Comparison of ENCODE assay signal across 8 mouse cellular contexts in genomic region chr6:71823961-71824360, GRCm38 (mm10). TPM values are rescaled to one million over a fixed set of nuclear protein-coding genes. Genes with fewer than 3 reads are reported as not detected.
DNase-seq lines count a peak whose midpoint lies in the region; ATAC-seq and TF ChIP-seq lines count a peak whose summit lies in the region.

No protein-coding gene starts in this region.

- H3K36me3 ChIP-seq in embryonic facial prominence, embryonic 12.5 days = no peaks in the 10 kb centered on the region
- H3K36me3 ChIP-seq in intestine, embryonic 15.5 days = no peaks in the 10 kb centered on the region
- no peaks in the 10 kb centered on the region for H3K36me3 ChIP-seq in myocyte (ENCODE audit: control insufficient read depth, insufficient read depth)

- no peak for DNase-seq in left cerebral cortex, adult 2 months (ENCODE audit: extremely low spot score in 1 of 2, low spot score in 2 of 2)
- no peak for DNase-seq in left cerebral cortex, postnatal 4 days
- no peak for DNase-seq in right cerebral cortex, adult 2 months (ENCODE audit: low spot score in 2 of 2)
- no peak for DNase-seq in thymus, postnatal 10 days (ENCODE audit: low spot score in 2 of 2)
- DNase-seq in cerebellum, postnatal 10 days = no peak

- no peak for ATAC-seq in embryonic facial prominence, embryonic 12.5 days (ENCODE audit: insufficient number of reproducible peaks, insufficient read depth, low FRiP score, low TSS enrichment)
- ATAC-seq in intestine, embryonic 15.5 days = peak; percentile 56

- peak overlapping the region; percentile 20 for H3ac ChIP-seq in myocyte (ENCODE audit: control insufficient read depth, insufficient read length)

- intact Hi-C loops in left cerebral cortex, adult 2 months (cut with DNase I) = loop anchor here (5.0 to 10.0 kb wide), 2 partner anchors 282 to 549 kb away; partner anchors contain the start of genes Chmp3 and Krcc1
- intact Hi-C loops in left cerebral cortex, postnatal 4 days (cut with DNase I) = no loop called here

- peak overlapping the region; percentile 77; the same call in 1 of the 2 replicates for H3K27ac ChIP-seq in left cerebral cortex, adult 2 months
- H3K27ac ChIP-seq in embryonic facial prominence, embryonic 12.5 days = no peak overlapping the region
- no peak overlapping the region for H3K27ac ChIP-seq in intestine, embryonic 15.5 days

- H3K9ac ChIP-seq in embryonic facial prominence, embryonic 12.5 days = no peak overlapping the region
- H3K9ac ChIP-seq in intestine, embryonic 15.5 days = no peak overlapping the region

- 35% methylated on average over 3 of the region's 3 CpGs for WGBS in embryonic facial prominence, embryonic 12.5 days
- WGBS in intestine, embryonic 15.5 days = 39% methylated on average over 3 of the region's 3 CpGs

- H3K4me2 ChIP-seq in embryonic facial prominence, embryonic 12.5 days (replicated peaks) = peak overlapping the region; percentile 70
- H3K4me2 ChIP-seq in intestine, embryonic 15.5 days (replicated peaks) = peak overlapping the region; percentile 72
- H3K4me2 ChIP-seq in myocyte (ENCODE audit: low read depth) = peak overlapping the region; percentile 92

- TF ChIP-seq CTCF in left cerebral cortex, adult 2 months (IDR thresholded peaks at IDR 0.05) = no peak

- H3K79me2 ChIP-seq in myocyte (ENCODE audit: control insufficient read depth, insufficient read depth) = peaks cover 11% of the 10 kb centered on the region

- peaks cover 9% of the 10 kb centered on the region; the same call in 1 of the 2 replicates for H3K4me1 ChIP-seq in embryonic facial prominence, embryonic 12.5 days
- no peaks in the 10 kb centered on the region for H3K4me1 ChIP-seq in intestine, embryonic 15.5 days (replicated peaks)

- TF ChIP-seq POLR2A in myocyte (IDR thresholded peaks at IDR 0.05; ENCODE audit: insufficient read length, low read depth) = no peak

- peak overlapping the region; percentile 84 for H3K4me3 ChIP-seq in left cerebral cortex, adult 2 months
- peak overlapping the region; percentile 63 for H3K4me3 ChIP-seq in embryonic facial prominence, embryonic 12.5 days
- H3K4me3 ChIP-seq in intestine, embryonic 15.5 days (replicated peaks) = peak overlapping the region; percentile 68
- peak overlapping the region; percentile 53 for H3K4me3 ChIP-seq in myocyte

- H3K9me3 ChIP-seq in embryonic facial prominence, embryonic 12.5 days = no peaks in the 10 kb centered on the region
- H3K9me3 ChIP-seq in intestine, embryonic 15.5 days = no peaks in the 10 kb centered on the region

- no peaks in the 10 kb centered on the region for H3K27me3 ChIP-seq in embryonic facial prominence, embryonic 12.5 days
- H3K27me3 ChIP-seq in intestine, embryonic 15.5 days (replicated peaks) = no peaks in the 10 kb centered on the region
- H3K27me3 ChIP-seq in myocyte (ENCODE audit: control insufficient read depth, insufficient read depth, insufficient read length) = no peaks in the 10 kb centered on the region

TF ChIP-seq in myocyte, 11 proteins besides CTCF, POLR2A, EP300 and RAD21:
- TF ChIP-seq MYOD1 (IDR thresholded peaks at IDR 0.05; ENCODE audit: control insufficient read depth in 1 of 3, insufficient read length in 2 of 3, low read depth in 2 of 3) (no peak), SRF (IDR thresholded peaks at IDR 0.05; ENCODE audit: control insufficient read depth, insufficient read length, low read depth) (no peak)
TF ChIP-seq in myocyte: peak in this region for 0.

RNA-seq across cellular contexts. Expression of gene Mrpl35, which starts 2.8 kb away (rescaled TPM):
- 10 to 100 TPM; 27.8 to 29.6 TPM for total RNA-seq in left cerebral cortex, adult 2 months (2021)
- total RNA-seq in left cerebral cortex, postnatal 4 days (2021) = 10 to 100 TPM; 28.3 to 29.0 TPM
- polyA plus RNA-seq in embryonic facial prominence, embryonic 12.5 days (2016; fragmentation: Nextera tagmentation; extraction: Ambion mirVana) = 55.5 and 57.5 TPM in 2 replicates
- 74.3 and 74.8 TPM in 2 replicates for polyA plus RNA-seq in intestine, embryonic 15.5 days (2015; fragmentation: Nextera tagmentation; extraction: Ambion mirVana)
- 17.4 TPM for polyA plus RNA-seq in myocyte (2012; fragmentation: generic; extraction: Trizol)

RNA-seq across cellular contexts. Expression of gene Immt, which starts 7.2 kb away (rescaled TPM):
- 100 to 1,000 TPM; 126 to 150 TPM for total RNA-seq in left cerebral cortex, adult 2 months (2021)
- total RNA-seq in left cerebral cortex, postnatal 4 days (2021) = 100 to 1,000 TPM; 133 to 134 TPM
- polyA plus RNA-seq in embryonic facial prominence, embryonic 12.5 days (2016; fragmentation: Nextera tagmentation; extraction: Ambion mirVana) = 161 and 173 TPM in 2 replicates
- 241 and 242 TPM in 2 replicates for polyA plus RNA-seq in intestine, embryonic 15.5 days (2015; fragmentation: Nextera tagmentation; extraction: Ambion mirVana)
- 128 TPM for polyA plus RNA-seq in myocyte (2012; fragmentation: generic; extraction: Trizol)
